Mouse (Mus musculus) brown adipose tissue, adult 24 weeks (tissue): ENCODE measurements around the gene Mettl7a2. TPM values are rescaled to one million over a fixed set of nuclear protein-coding genes. Genes with fewer than 3 reads are reported as not detected.
"Not testable (repeated sequence)": the region's sequence is repeated elsewhere in the genome, so short reads cannot be mapped to it uniquely, and the experiment has no call there.

ENCODE experiments used
- H3K27ac ChIP-seq: fragments of 200-500 bp; replicated peaks from 2 replicates; pipeline ENCODE4 v1.5.1; 2012; ENCODE audit warnings: low read depth, mild to moderate bottlenecking, low read length
- H3K4me1 ChIP-seq: fragments of 200-500 bp; 2 replicates; pipeline ENCODE4 v1.6.1; 2012; ENCODE audit warnings: low read length, mixed read lengths; ENCODE audit not compliant: control insufficient read depth, insufficient read depth, insufficient read length
- H3K4me3 ChIP-seq: fragments of 200-500 bp; 2 replicates; pipeline ENCODE4 v1.5.1; 2012; ENCODE audit warnings: low read depth, mild to moderate bottlenecking, low read length, moderate library complexity; ENCODE audit not compliant: insufficient read depth
- polyA plus RNA-seq: library from polyadenylated mRNA; stranded (reverse); fragments of >200 nt; gene quantifications from 2 replicates; pipeline ENCODE4 v1.2.4, GENCODE M21; 2012; ENCODE audit not compliant: missing spikeins, insufficient read depth, insufficient read length

Gene Mettl7a2
- polyA plus RNA-seq, 1 experiment = not detected

GRCm38 (mm10) chr15:100365967-100366366 is 13.0 kb downstream of the Mettl7a2 start:
- not testable (repeated sequence) for H3K4me3 ChIP-seq, H3K27ac ChIP-seq, H3K4me1 ChIP-seq

- Histone ChIP-seq H3K27ac (no peak overlapping the region), H3K4me3 (no peak overlapping the region), H3K4me1 (no peaks in the 10 kb centered on the region)
Measured at GRCm38 (mm10) chr15:100367119-100367518, 14.1 kb downstream of the Mettl7a2 start.

DNA sequence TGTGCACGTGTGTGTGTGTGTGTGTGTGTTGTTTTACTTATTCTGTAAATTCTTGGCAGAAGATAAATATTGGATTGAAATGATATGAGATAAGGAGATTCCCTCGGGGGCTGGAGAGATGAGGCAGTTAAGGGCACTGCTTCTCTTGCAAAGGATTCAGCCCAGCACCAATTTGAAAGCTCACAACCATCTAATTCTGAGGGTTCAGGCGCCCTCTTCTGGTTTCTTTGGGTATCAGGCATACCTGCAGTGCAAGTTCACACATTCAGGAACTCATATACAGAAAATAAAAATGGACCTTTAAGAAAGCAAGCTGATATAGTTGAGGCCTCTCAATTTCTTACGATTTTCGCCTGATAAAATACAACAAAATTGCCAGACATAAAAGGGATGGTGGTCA is 22.1 kb downstream of the Mettl7a2 start:
- no peak overlapping the region for H3K27ac ChIP-seq
- no peaks in the 10 kb centered on the region for H3K4me1 ChIP-seq
- no peak overlapping the region for H3K4me3 ChIP-seq

DNA sequence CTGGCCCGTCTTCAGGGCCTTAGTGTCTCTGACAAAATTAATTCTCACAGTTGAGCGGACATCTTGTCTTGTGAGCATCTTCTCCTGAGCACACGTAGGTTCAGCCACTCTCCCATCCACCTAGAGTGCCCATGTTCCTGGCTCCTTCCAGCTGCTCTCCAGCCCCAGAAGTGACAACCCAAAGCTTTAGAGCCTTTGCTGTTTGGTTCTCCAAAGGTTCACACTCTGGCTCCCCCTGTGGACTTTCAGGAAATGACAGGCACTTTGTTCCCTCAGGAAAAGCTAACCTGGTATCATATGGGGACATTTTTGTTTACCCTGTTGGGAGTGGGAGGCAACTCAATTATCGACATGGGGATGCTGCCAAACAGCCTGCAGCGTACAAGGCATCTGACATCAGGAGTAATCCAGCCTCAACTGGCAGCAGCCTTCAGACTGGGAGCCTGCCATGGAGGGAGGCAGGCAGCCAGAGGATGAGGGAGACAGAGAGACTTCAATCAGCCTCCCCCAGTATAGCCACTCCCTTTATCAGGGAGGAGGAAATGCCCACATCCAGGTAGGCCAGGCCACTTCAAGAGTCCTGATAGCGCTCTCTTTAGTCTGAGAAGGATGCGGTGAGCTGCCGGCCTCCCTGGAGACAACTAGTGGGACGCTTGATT is 25.0 kb downstream of the Mettl7a2 start:
- not testable (repeated sequence) for H3K27ac ChIP-seq, H3K4me1 ChIP-seq, H3K4me3 ChIP-seq

DNA sequence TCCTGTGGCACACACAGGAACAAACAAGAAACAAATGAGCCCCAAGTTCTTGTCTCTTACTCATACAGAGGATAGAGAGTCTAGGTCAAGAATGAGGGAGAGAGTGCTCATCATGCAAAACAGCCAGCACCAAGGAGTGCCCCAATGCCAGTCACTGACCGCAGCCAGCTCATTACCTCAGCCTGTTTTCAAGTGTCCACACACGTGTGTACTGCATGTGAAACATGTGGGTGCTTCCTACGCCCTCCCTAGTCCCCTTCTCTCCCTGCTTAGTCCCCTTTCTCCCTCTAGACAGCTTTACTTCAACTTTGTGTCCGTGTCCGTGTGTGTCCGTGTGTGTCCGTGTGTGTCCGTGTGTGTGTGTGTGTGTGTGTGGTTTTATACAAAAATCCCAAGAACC is 26.7 kb downstream of the Mettl7a2 start:
- no peak overlapping the region for H3K4me3 ChIP-seq
- no peak overlapping the region for H3K27ac ChIP-seq
- no peaks in the 10 kb centered on the region for H3K4me1 ChIP-seq

DNA sequence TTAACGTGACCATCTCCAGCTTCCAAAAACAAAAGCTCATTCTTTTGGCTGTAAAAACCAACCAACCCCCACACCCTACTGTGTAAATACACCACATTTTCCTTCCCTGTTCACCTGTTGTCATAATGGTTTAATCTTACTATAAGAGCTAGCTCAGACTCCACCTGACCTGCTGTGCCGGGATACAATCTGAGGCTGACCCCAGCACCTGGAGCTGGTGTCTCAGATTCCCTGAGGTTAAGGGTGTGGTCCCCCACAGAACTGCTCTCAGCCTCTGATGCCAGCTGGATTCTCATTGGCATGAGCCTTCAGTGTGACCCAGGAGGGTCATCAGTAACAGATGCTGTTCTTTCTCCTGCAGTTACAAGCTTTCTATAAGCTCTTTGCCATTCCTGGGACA is 27.1 kb downstream of the Mettl7a2 start:
- H3K4me1 ChIP-seq = no peaks in the 10 kb centered on the region
- no peak overlapping the region for H3K27ac ChIP-seq
- H3K4me3 ChIP-seq = no peak overlapping the region

DNA sequence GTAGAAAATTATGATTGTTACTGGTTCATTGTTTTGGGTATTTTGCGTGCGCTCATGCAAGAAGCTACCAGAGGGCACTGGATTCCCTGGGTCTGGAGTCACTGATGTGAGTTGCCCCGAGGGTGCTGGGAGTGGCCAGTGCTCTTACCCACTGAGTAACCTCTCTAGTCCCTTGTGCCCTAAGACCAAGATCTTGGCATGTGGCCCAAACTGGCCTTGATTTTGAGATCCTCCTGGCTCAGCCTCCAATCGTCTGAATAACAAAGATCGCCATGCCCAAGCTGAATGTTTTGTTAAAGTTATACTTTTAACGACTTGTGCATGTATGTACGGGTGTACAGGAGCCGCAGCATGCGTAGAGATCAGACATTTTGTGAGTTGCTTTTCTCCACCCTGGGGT is 32.7 kb downstream of the Mettl7a2 start:
- no peak overlapping the region for H3K27ac ChIP-seq
- H3K4me3 ChIP-seq = no peak overlapping the region
- no peaks in the 10 kb centered on the region for H3K4me1 ChIP-seq

DNA sequence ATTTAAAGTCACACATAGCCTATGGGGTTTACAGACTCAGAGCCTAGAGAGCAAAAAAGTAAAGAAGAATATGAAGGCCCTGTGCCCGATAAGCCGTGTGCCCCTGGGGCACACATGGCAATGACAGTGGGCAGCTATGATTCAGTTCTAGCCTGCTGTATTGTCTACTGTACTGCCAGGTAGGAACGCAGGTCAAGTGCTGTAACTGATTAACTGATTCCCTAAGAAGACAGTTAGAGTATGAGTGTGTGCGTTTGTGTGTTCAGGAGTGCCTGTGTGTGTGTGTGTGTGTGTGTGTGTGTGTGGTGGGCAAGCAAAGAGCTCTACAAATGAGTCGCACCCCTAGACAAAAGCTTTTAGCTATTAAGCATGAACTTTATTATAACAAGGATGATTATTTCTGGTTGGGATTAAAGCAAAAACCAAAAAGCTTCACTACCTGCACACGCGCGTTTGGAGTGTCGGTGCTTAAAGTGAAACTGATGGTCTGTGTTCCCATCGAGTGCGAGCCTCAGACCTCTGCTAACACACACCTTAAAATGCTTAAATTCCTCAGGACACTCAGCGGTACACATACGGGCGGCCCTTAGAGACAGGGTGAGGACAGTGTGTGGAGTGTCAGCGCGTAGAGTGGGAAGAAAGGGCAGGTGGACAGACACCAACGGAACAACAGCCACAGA is 34.7 kb downstream of the Mettl7a2 start:
- Histone ChIP-seq H3K27ac (no peak overlapping the region), H3K4me1 (peaks cover 2% of the 10 kb centered on the region; the same call in 1 of the 2 replicates), H3K4me3 (no peak overlapping the region)

DNA sequence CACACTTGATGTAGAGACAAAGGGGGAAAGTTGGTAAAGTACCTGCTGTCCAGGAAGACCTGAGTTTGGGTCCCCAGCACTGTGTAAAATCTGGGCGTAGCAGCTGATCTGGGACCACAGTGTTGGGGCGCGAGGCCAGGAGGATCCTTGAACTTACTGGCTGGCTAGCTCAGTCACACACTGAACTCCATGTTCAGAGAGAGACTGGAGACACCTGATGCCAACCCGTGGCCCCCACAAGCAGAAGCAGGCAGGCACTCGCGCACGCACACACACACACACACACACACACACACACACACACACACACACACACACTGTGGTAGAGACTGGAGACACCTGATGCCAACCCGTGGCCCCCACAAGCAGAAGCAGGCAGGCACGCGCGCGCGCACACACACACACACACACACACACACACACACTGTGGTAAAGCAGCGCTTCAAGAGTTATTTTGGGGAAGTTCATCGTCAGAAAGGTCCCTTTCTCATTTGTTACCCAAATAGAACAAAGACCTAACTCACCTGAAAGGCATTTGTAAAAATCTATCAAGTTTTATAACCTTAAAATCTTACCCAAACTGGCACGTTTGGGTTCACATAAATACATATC is 35.3 kb downstream of the Mettl7a2 start:
- Histone ChIP-seq H3K27ac (no peak overlapping the region), H3K4me3 (no peak overlapping the region), H3K4me1 (peaks cover 2% of the 10 kb centered on the region; the same call in 1 of the 2 replicates)

GRCm38 (mm10) chr15:100388886-100389285 is 35.9 kb downstream of the Mettl7a2 start:
- Histone ChIP-seq H3K27ac (no peak overlapping the region), H3K4me3 (no peak overlapping the region), H3K4me1 (peaks cover 2% of the 10 kb centered on the region; the same call in 1 of the 2 replicates)

GRCm38 (mm10) chr15:100391066-100391465 is 38.1 kb downstream of the Mettl7a2 start:
- Histone ChIP-seq H3K4me1 (peaks cover 2% of the 10 kb centered on the region; the same call in 1 of the 2 replicates), H3K27ac (no peak overlapping the region)

DNA sequence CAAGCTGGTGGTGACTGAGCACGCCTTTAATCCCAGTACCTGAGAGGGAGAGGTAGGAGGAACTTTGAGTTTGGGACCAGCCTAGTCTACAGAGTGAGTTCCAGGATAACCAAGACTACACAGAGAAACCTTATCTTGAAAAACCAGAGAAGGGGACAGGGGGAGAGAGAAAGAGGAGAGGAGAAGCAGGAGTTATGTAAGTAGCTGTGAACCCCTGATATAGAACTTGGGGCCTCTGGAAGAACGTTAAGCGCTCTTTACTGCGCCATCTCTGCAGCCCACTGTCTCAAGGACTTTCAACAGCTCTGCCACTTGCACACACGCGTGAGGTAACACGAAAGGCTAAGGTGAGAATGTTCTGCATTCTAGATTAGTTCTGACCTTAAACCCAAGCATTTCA is 38.6 kb downstream of the Mettl7a2 start:
- peaks cover 2% of the 10 kb centered on the region; the same call in 1 of the 2 replicates for H3K4me1 ChIP-seq
- no peak overlapping the region for H3K27ac ChIP-seq
- no peak overlapping the region for H3K4me3 ChIP-seq

More at GRCm38 (mm10) chr15:100391066-100391465, 38.1 kb downstream of the Mettl7a2 start:
- no peak overlapping the region for H3K4me3 ChIP-seq

GRCm38 (mm10) chr15:100393016-100393415 is 40.0 kb downstream of the Mettl7a2 start:
- Histone ChIP-seq H3K27ac (no peak overlapping the region), H3K4me3 (no peak overlapping the region), H3K4me1 (peaks cover 2% of the 10 kb centered on the region; the same call in 1 of the 2 replicates)

DNA sequence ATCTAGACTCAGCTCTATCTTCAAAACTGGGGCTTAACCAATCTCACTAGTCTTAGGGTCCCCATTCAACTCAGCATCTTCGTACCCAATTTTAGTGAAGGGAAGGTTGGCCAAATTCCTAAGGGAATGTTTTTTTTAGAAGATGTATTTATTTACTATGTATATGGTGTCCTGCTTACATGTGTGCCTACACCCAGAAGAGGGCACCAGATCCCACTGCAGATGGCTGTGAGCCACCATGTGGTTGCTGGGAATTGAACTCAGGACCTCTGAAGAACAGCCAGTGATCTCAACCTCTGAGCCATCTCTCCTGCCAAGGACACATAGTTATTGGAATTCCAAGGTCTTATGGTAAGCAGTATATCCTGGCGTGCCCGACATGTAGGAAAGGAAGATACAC is 42.6 kb downstream of the Mettl7a2 start:
- H3K4me1 ChIP-seq = peaks cover 2% of the 10 kb centered on the region; the same call in 1 of the 2 replicates
- no peak overlapping the region for H3K27ac ChIP-seq
- H3K4me3 ChIP-seq = no peak overlapping the region

DNA sequence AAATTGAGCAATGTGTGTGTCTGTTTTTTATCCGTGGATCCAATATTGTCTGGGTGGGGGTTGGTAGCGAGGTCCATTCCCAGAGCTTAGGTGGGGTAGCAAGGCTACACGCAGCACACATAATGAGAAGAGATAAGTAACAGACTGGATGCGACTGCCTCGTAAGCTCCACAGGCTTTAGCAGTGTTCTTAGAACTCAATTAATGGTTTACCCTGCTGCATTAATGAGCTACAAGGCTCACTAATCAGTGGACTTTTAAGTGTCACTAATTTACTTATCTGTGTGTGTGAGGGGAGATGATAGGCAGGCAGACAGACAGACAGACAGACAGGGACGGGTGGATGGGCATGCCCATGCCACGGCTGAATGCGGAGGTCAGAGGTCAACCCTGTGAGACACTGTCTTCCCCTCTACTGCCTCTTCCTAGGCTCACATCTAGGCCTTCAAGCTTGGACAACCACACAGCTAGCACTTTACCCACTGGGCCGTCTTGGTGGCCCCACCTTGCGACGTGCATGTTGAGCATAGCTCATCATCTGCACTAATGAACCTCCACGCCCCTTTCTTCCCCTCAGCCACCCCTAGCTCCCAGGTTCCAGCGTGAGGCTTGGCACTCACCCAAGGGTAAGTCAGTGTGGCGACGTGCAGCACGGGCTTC is 47.7 kb downstream of the Mettl7a2 start:
- Histone ChIP-seq H3K27ac (no peak overlapping the region), H3K4me1 (no peaks in the 10 kb centered on the region), H3K4me3 (no peak overlapping the region)
